Mouse (Mus musculus): ENCODE measurements around the gene Prdm16.

GRCm38 (mm10) chr4:154496991-154497390 lies 139.7 kb downstream of the Prdm16 start:
- no peak for TF ChIP-seq MAX (IDR thresholded peaks at IDR 0.05; ENCODE audit: low read depth)
- no peak for TF ChIP-seq POLR2A (IDR thresholded peaks at IDR 0.05; ENCODE audit: insufficient read length, low read depth)
- no peak for TF ChIP-seq USF1 (IDR thresholded peaks at IDR 0.05; ENCODE audit: low read depth)
- no peak for TF ChIP-seq E2F4 (IDR thresholded peaks at IDR 0.05; ENCODE audit: insufficient read depth)
- no peak for TF ChIP-seq MYOD1 (IDR thresholded peaks at IDR 0.05; ENCODE audit: control insufficient read depth in 1 of 3, insufficient read length in 2 of 3, low read depth in 2 of 3)
- TF ChIP-seq TCF12 (IDR thresholded peaks at IDR 0.05; ENCODE audit: insufficient read depth, poor library complexity, severe bottlenecking) = no peak
- no peak for TF ChIP-seq CEBPB (IDR thresholded peaks at IDR 0.05; ENCODE audit: insufficient read depth, poor library complexity, severe bottlenecking)
- TF ChIP-seq POLR2AphosphoS2 (IDR thresholded peaks at IDR 0.05; ENCODE audit: insufficient read length, low read depth) = no peak
- TF ChIP-seq TCF3 (IDR thresholded peaks at IDR 0.05; ENCODE audit: insufficient read length, low read depth) = no peak

All from myocyte (in vitro differentiated cells).